19 mouse cellular contexts compared by ENCODE assay signal in the genomic region with DNA sequence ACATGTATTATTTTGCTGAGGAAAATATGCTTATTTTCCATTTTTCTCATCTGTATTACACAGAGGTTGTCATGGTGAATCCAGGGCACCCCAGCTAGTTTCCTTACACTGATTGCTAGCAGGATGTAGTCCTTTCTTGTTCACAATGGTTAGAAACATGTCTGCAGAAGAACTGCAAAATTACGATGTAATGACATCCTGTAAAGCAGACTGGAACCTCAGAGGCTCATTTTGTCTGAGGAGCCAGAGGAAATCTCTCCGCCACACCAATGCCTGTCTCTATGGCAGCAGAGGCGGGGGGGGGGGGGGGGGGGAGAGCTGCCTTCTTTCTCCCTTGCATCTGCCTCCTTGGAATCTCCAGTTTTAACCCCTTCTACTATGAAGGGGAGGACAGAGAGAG. TPM values are rescaled to one million over a fixed set of nuclear protein-coding genes. Genes with fewer than 3 reads are reported as not detected.
DNase-seq lines count a peak whose midpoint lies in the region; ATAC-seq lines count a peak whose summit lies in the region.
"Had no signal": no experiment of that assay in that cellular context is flagged by ENCODE, and none has a peak within 500 bp of the region (broad histone marks: within the 10 kb centered on the region; RNA-seq: fewer than 3 reads in every experiment).

No protein-coding gene starts in this region.

- H3K4me3 ChIP-seq in forebrain, embryonic 13.5 days: no peak overlapping the region
- no peak overlapping the region for H3K4me3 ChIP-seq in forebrain, embryonic 11.5 days (ENCODE audit: low read depth, low read length)
- H3K4me3 ChIP-seq in midbrain, embryonic 15.5 days: no peak overlapping the region
- no peak overlapping the region for H3K4me3 ChIP-seq in midbrain, embryonic 10.5 days
- no peak overlapping the region for H3K4me3 ChIP-seq in embryonic facial prominence, embryonic 11.5 days (ENCODE audit: low read depth, low read length)
- H3K4me3 ChIP-seq: erythroblast, embryonic 14.5 days; heart, embryonic 10.5 days; hindbrain, embryonic 10.5 days; limb, embryonic 15.5 days had no signal

- no peak for DNase-seq in forebrain, embryonic 11.5 days (ENCODE audit: low spot score)
- no peak for DNase-seq in midbrain, embryonic 10.5 days (ENCODE audit: low spot score)
- DNase-seq in embryonic facial prominence, embryonic 11.5 days (ENCODE audit: low spot score): peak; percentile 11
- DNase-seq in spleen, adult 18-20 months: no peak
- DNase-seq in cerebellum, postnatal 4 days (ENCODE audit: low spot score in 2 of 2): no peak
- DNase-seq: adrenal gland, adult 2 months; cerebellum, adult 9-11 months; gastrocnemius, postnatal 36 days; kidney, adult 8-10 months; kidney, postnatal 25 days; right cerebral cortex, postnatal 14 days; thymus, adult 18-20 months; thymus, postnatal 4 days had no signal

- WGBS in forebrain, embryonic 13.5 days: 39% methylated on average over 3 of the region's 3 CpGs
- 61% methylated on average over 3 of the region's 3 CpGs for WGBS in forebrain, embryonic 11.5 days
- WGBS in midbrain, embryonic 15.5 days: 21% methylated on average over 3 of the region's 3 CpGs
- 77% methylated on average over 3 of the region's 3 CpGs for WGBS in midbrain, embryonic 10.5 days
- 41% methylated on average over 3 of the region's 3 CpGs for WGBS in embryonic facial prominence, embryonic 11.5 days

- H3K27ac ChIP-seq in forebrain, embryonic 13.5 days: no peak overlapping the region
- no peak overlapping the region for H3K27ac ChIP-seq in forebrain, embryonic 11.5 days (ENCODE audit: low read depth, low read length)
- no peak overlapping the region for H3K27ac ChIP-seq in midbrain, embryonic 15.5 days
- no peak overlapping the region for H3K27ac ChIP-seq in midbrain, embryonic 10.5 days (replicated peaks)
- no peak overlapping the region for H3K27ac ChIP-seq in embryonic facial prominence, embryonic 11.5 days (replicated peaks; ENCODE audit: low read depth, low read length)
- H3K27ac ChIP-seq: heart, embryonic 10.5 days; hindbrain, embryonic 10.5 days; limb, embryonic 15.5 days had no signal

- no peaks in the 10 kb centered on the region for H3K4me1 ChIP-seq in forebrain, embryonic 13.5 days
- H3K4me1 ChIP-seq in forebrain, embryonic 11.5 days (replicated peaks; ENCODE audit: control insufficient read depth, insufficient read depth, low read length): no peaks in the 10 kb centered on the region
- peaks cover 5% of the 10 kb centered on the region; the same call in 1 of the 2 replicates for H3K4me1 ChIP-seq in midbrain, embryonic 15.5 days
- no peaks in the 10 kb centered on the region for H3K4me1 ChIP-seq in midbrain, embryonic 10.5 days
- H3K4me1 ChIP-seq in embryonic facial prominence, embryonic 11.5 days (ENCODE audit: control insufficient read depth, insufficient read depth, low read length): no peaks in the 10 kb centered on the region
- H3K4me1 ChIP-seq: heart, embryonic 10.5 days; limb, embryonic 15.5 days had no signal

- no peak overlapping the region for H3K9ac ChIP-seq in forebrain, embryonic 13.5 days
- H3K9ac ChIP-seq in forebrain, embryonic 11.5 days (ENCODE audit: low read length): no peak overlapping the region
- no peak overlapping the region for H3K9ac ChIP-seq in midbrain, embryonic 15.5 days
- no peak overlapping the region for H3K9ac ChIP-seq in embryonic facial prominence, embryonic 11.5 days (replicated peaks; ENCODE audit: low read length)
- H3K9ac ChIP-seq: limb, embryonic 15.5 days had no signal

- H3K4me2 ChIP-seq in forebrain, embryonic 13.5 days: no peak overlapping the region
- H3K4me2 ChIP-seq in forebrain, embryonic 11.5 days (ENCODE audit: low read depth, low read length, severe bottlenecking): no peak overlapping the region
- H3K4me2 ChIP-seq in midbrain, embryonic 15.5 days: no peak overlapping the region
- no peak overlapping the region for H3K4me2 ChIP-seq in embryonic facial prominence, embryonic 11.5 days (ENCODE audit: low read depth, low read length)
- H3K4me2 ChIP-seq: limb, embryonic 15.5 days had no signal

- ATAC-seq in forebrain, embryonic 13.5 days: 0 out of 2 replicates have a peak, but pooled peaks have one; percentile 13
- no peak for ATAC-seq in forebrain, embryonic 11.5 days (replicated peaks; ENCODE audit: low FRiP score)
- ATAC-seq in midbrain, embryonic 15.5 days (replicated peaks): peak; percentile 60; the same call in 1 of the 2 replicates
- ATAC-seq in embryonic facial prominence, embryonic 11.5 days (replicated peaks; ENCODE audit: insufficient number of reproducible peaks, low FRiP score, low TSS enrichment, low read depth): no peak

- H3K9me3 ChIP-seq in forebrain, embryonic 13.5 days (replicated peaks): no peaks in the 10 kb centered on the region
- no peaks in the 10 kb centered on the region for H3K9me3 ChIP-seq in forebrain, embryonic 11.5 days (ENCODE audit: control insufficient read depth, low read length)
- no peaks in the 10 kb centered on the region for H3K9me3 ChIP-seq in midbrain, embryonic 15.5 days
- no peaks in the 10 kb centered on the region for H3K9me3 ChIP-seq in midbrain, embryonic 10.5 days (replicated peaks)
- no peaks in the 10 kb centered on the region for H3K9me3 ChIP-seq in embryonic facial prominence, embryonic 11.5 days (replicated peaks; ENCODE audit: control insufficient read depth, low read length)
- H3K9me3 ChIP-seq: heart, embryonic 10.5 days; hindbrain, embryonic 10.5 days; limb, embryonic 15.5 days had no signal

- H3K27me3 ChIP-seq in forebrain, embryonic 13.5 days: no peaks in the 10 kb centered on the region
- H3K27me3 ChIP-seq in forebrain, embryonic 11.5 days (ENCODE audit: control insufficient read depth, insufficient read depth, low read length): no peaks in the 10 kb centered on the region
- H3K27me3 ChIP-seq in midbrain, embryonic 15.5 days (replicated peaks): no peaks in the 10 kb centered on the region
- H3K27me3 ChIP-seq in midbrain, embryonic 10.5 days (ENCODE audit: low read depth, poor library complexity, severe bottlenecking): no peaks in the 10 kb centered on the region
- H3K27me3 ChIP-seq in embryonic facial prominence, embryonic 11.5 days (ENCODE audit: control insufficient read depth, insufficient read depth, low read length): no peaks in the 10 kb centered on the region
- H3K27me3 ChIP-seq: limb, embryonic 15.5 days had no signal

- H3K36me3 ChIP-seq in forebrain, embryonic 13.5 days (ENCODE audit: poor library complexity, severe bottlenecking): no peaks in the 10 kb centered on the region
- no peaks in the 10 kb centered on the region for H3K36me3 ChIP-seq in forebrain, embryonic 11.5 days (ENCODE audit: control insufficient read depth, insufficient read depth, low read length)
- no peaks in the 10 kb centered on the region for H3K36me3 ChIP-seq in midbrain, embryonic 15.5 days (replicated peaks)
- H3K36me3 ChIP-seq in midbrain, embryonic 10.5 days: no peaks in the 10 kb centered on the region
- H3K36me3 ChIP-seq in embryonic facial prominence, embryonic 11.5 days (replicated peaks; ENCODE audit: control insufficient read depth, insufficient read depth, low read depth, low read length): no peaks in the 10 kb centered on the region
- H3K36me3 ChIP-seq: heart, embryonic 10.5 days; hindbrain, embryonic 10.5 days; limb, embryonic 15.5 days had no signal

RNA-seq across cellular contexts. Expression of gene Spaca1, which starts 57.3 kb away (rescaled TPM):
- 0.73 and 1.1 TPM in 2 replicates for polyA plus RNA-seq in forebrain, embryonic 13.5 days (2015; fragmentation: Nextera tagmentation; extraction: Ambion mirVana)
- 1.1 and 1.3 TPM in 2 replicates for polyA plus RNA-seq in forebrain, embryonic 11.5 days (2014; fragmentation: Nextera tagmentation; extraction: Ambion mirVana)
- 0.85 and 1.6 TPM in 2 replicates for polyA plus RNA-seq in midbrain, embryonic 15.5 days (2015; fragmentation: Nextera tagmentation; extraction: Ambion mirVana)
- polyA plus RNA-seq in midbrain, embryonic 10.5 days (2016; fragmentation: Nextera tagmentation; extraction: Ambion mirVana): 1.7 and 1.9 TPM in 2 replicates
- polyA plus RNA-seq in embryonic facial prominence, embryonic 11.5 days (2014; fragmentation: Nextera tagmentation; extraction: Ambion mirVana): 2.5 and 4.1 TPM in 2 replicates
- polyA plus RNA-seq: erythroblast, embryonic 14.5 days had no signal

Comparison
In these comparisons a context has a peak if more than half of its experiments do, and no peak if none do; other contexts are left out.
1. ATAC-seq: peak in forebrain, embryonic 13.5 days (single experiment) and midbrain, embryonic 15.5 days (single experiment); none in forebrain, embryonic 11.5 days (single experiment) and embryonic facial prominence, embryonic 11.5 days (single experiment).